Mouse (Mus musculus) lung, adult 2 months (tissue): ENCODE measurements around the gene Ncmap. TPM values are rescaled to one million over a fixed set of nuclear protein-coding genes. Genes with fewer than 3 reads are reported as not detected.

ENCODE experiments used
- DNase-seq: peaks from one replicate; pipeline ENCODE4 v3.0.0; 2022
- H3K4me1 ChIP-seq: fragments of 200-500 bp; 2 replicates; pipeline ENCODE4 v1.6.1; 2011; ENCODE audit warnings: low read length; ENCODE audit not compliant: control insufficient read depth, insufficient read depth
- H3K4me3 ChIP-seq: fragments of 200-500 bp; replicated peaks from 2 replicates; pipeline ENCODE3; 2011; ENCODE audit warnings: low read depth, mild to moderate bottlenecking, control low read depth, low read length; ENCODE audit errors: extremely low read depth
- CTCF ChIP-seq: fragments of 200-500 bp; IDR thresholded peaks from 2 replicates; pipeline ENCODE4 v1.5.1; 2011; ENCODE audit warnings: mild to moderate bottlenecking, low read length, control low read depth; ENCODE audit not compliant: insufficient read depth
- POLR2A ChIP-seq: fragments of 200-500 bp; IDR thresholded peaks from 2 replicates; pipeline ENCODE4 v1.6.1; 2011; ENCODE audit warnings: low read depth, mild to moderate bottlenecking, control low read depth, low read length, borderline replicate concordance; ENCODE audit errors: extremely low read depth
- WGBS: fragments of 180-500 bp; shearing (Covaris S2); methylation state at CpG from one replicate; pipeline ENCODE4 v1.1.7; 2018; 5-methylcytosine and 5-hydroxymethylcytosine counted together
- polyA plus RNA-seq: library from polyadenylated mRNA; depleted of rRNA; stranded (reverse); fragments of >200 nt; gene quantifications from 2 replicates; pipeline ENCODE4 v1.2.3, GENCODE M21; 2012

The Ncmap gene
- polyA plus RNA-seq, 1 experiment, result 5.4 TPM

- TF ChIP-seq POLR2A (no peak), CTCF (no peak)
- no peak for DNase-seq
Measured at GRCm38 (mm10) chr4:135385614-135386013, 12.4 kb downstream of the Ncmap start.

GRCm38 (mm10) chr4:135382316-135382715, 15.7 kb downstream of the Ncmap start:
- no peaks in the 10 kb centered on the region for H3K4me1 ChIP-seq
- peak; percentile 99 for TF ChIP-seq CTCF
- TF ChIP-seq POLR2A, result no peak
- DNase-seq, result peak; percentile 61
- no peak overlapping the region for H3K4me3 ChIP-seq
- WGBS, result 2% methylated on average over 14 of the region's 14 CpGs

More at GRCm38 (mm10) chr4:135385614-135386013, 12.4 kb downstream of the Ncmap start:
- H3K4me3 ChIP-seq, result no peak overlapping the region
- no peaks in the 10 kb centered on the region for H3K4me1 ChIP-seq
- WGBS, result 25% methylated on average over 10 of the region's 10 CpGs

GRCm38 (mm10) chr4:135381355-135381754, 16.7 kb downstream of the Ncmap start:
- H3K4me1 ChIP-seq, result no peaks in the 10 kb centered on the region
- no peak overlapping the region for H3K4me3 ChIP-seq
- 54% methylated on average over 8 of the region's 8 CpGs for WGBS
- DNase-seq, result no peak
- no peak for TF ChIP-seq POLR2A
- TF ChIP-seq CTCF, result no peak

GRCm38 (mm10) chr4:135377241-135377640, 20.8 kb downstream of the Ncmap start:
- WGBS, result 60% methylated on average over 11 of the region's 11 CpGs
- H3K4me3 ChIP-seq, result no peak overlapping the region
- TF ChIP-seq POLR2A (no peak), CTCF (no peak)
- no peak for DNase-seq
- H3K4me1 ChIP-seq, result no peaks in the 10 kb centered on the region

- TF ChIP-seq CTCF, result peak; percentile 27; the same call in 1 of the 2 replicates
- TF ChIP-seq POLR2A, result no peak
- 65% methylated on average over 3 of the region's 3 CpGs for WGBS
- no peaks in the 10 kb centered on the region for H3K4me1 ChIP-seq
- no peak overlapping the region for H3K4me3 ChIP-seq
- no peak for DNase-seq
Measured at GRCm38 (mm10) chr4:135375444-135375843, 22.6 kb downstream of the Ncmap start.

GRCm38 (mm10) chr4:135373299-135373698, 24.7 kb downstream of the Ncmap start:
- peak; percentile 22; the same call in 1 of the 2 replicates for TF ChIP-seq CTCF
- no peak for TF ChIP-seq POLR2A
- Histone ChIP-seq H3K4me1 (no peaks in the 10 kb centered on the region), H3K4me3 (no peak overlapping the region)
- DNase-seq, result no peak
- 78% methylated on average over 5 of the region's 5 CpGs for whole genome bisulfite sequencing

- WGBS, result 76% methylated on average over 11 of the region's 11 CpGs
- no peak for TF ChIP-seq POLR2A
- DNase-seq, result no peak
- Histone ChIP-seq H3K4me3 (no peak overlapping the region), H3K4me1 (no peaks in the 10 kb centered on the region)
Measured at GRCm38 (mm10) chr4:135370372-135370771, 27.7 kb downstream of the Ncmap start.

- no peak for DNase-seq
- 42% methylated on average over 6 of the region's 6 CpGs for WGBS
- H3K4me3 ChIP-seq, result no peak overlapping the region
- H3K4me1 ChIP-seq, result no peaks in the 10 kb centered on the region
- no peak for TF ChIP-seq CTCF
- TF ChIP-seq POLR2A, result no peak
Measured at GRCm38 (mm10) chr4:135362828-135363227, 35.2 kb downstream of the Ncmap start.

GRCm38 (mm10) chr4:135361722-135362121, 36.3 kb downstream of the Ncmap start:
- no peak for TF ChIP-seq POLR2A
- no peak for TF ChIP-seq CTCF
- 86% methylated on average over 12 of the region's 12 CpGs for WGBS
- Histone ChIP-seq H3K4me1 (no peaks in the 10 kb centered on the region), H3K4me3 (no peak overlapping the region)
- DNase-seq, result no peak

- Histone ChIP-seq H3K4me1 (peaks cover 4% of the 10 kb centered on the region), H3K4me3 (no peak overlapping the region)
- 0% methylated on average over 6 of the region's 6 CpGs for WGBS
- no peak for TF ChIP-seq POLR2A
- TF ChIP-seq CTCF, result peak; percentile 48
- DNase-seq, result no peak
Measured at GRCm38 (mm10) chr4:135358736-135359135, 39.3 kb downstream of the Ncmap start.
